Mouse (Mus musculus): ENCODE data around the gene Elk4. TPM values are rescaled to one million over a fixed set of nuclear protein-coding genes. Genes with fewer than 3 reads are reported as not detected.

Elk4 gene
- total and polyA plus RNA-seq, 3 experiments, result 16.8 to 18.9 (median 17.4) TPM

DNA sequence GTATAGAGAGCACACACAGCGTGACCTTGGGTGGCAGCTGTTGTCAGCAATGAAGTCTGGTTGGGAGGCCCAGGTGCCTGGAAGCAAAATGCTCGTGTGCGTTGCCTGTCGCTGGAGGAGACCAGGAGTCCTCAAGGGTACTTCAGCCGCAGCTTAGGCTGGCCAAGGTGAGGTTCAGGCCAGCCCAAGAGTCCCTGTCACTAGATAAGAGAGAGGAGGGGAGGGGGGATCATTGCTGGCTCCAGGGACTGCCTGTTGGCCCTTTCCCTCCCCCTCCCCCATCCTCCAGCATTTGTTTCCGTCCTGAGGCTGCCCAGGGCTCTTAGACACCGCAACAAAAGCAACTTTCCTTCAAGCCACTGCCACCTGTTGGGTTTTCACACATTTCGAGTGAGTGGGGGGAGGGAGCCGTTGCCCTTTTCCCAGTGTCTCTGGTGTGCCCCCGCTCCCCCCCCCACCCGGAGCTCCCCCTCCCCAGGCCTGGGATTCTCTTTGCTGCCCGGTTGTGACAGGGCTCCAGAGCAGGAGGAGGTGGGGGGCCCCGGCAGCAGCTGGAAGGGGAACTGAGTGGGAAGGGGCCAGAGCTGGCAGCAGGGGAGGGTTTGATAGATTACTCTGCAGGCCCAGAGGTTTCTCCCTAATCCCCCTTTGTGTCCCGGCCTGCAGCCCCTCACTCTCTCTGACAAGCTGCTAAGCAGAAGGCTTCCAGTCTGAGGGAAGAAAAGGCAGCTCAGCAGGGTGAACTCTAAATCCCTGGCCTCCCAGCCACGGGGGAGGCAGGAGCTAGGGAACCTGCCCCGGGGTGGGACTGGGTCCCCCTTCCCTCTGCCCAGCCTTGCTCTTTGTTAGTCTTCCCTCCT, 36.5 kb upstream of the Elk4 start:
- TF ChIP-seq MXI1 (IDR thresholded peaks at IDR 0.05; ENCODE audit: low read depth, low read length), result no peak
- TF ChIP-seq SMC3 (IDR thresholded peaks at IDR 0.05; ENCODE audit: low read depth, low read length), result no peak
- no peak for TF ChIP-seq MAZ (IDR thresholded peaks at IDR 0.05; ENCODE audit: low read depth, low read length)
- TF ChIP-seq ELF1 (IDR thresholded peaks at IDR 0.05; ENCODE audit: low read depth, low read length), result no peak
- no peak for TF ChIP-seq GABPA (IDR thresholded peaks at IDR 0.05; ENCODE audit: insufficient replicate concordance, low read depth, low read length)
- no peak for TF ChIP-seq ZC3H11A (IDR thresholded peaks at IDR 0.05; ENCODE audit: low read depth, low read length)
- TF ChIP-seq MYC (IDR thresholded peaks at IDR 0.05; ENCODE audit: low read depth, low read length), result no peak
- TF ChIP-seq HCFC1 (IDR thresholded peaks at IDR 0.05; ENCODE audit: low read depth, low read length), result no peak
- no peak for TF ChIP-seq SIN3A (IDR thresholded peaks at IDR 0.05; ENCODE audit: low read length)
- TF ChIP-seq NELFE (IDR thresholded peaks at IDR 0.05; ENCODE audit: low read depth, low read length), result no peak
- TF ChIP-seq TCF12 (IDR thresholded peaks at IDR 0.05; ENCODE audit: low read depth, low read length), result no peak
- TF ChIP-seq MEF2A (IDR thresholded peaks at IDR 0.05; ENCODE audit: borderline replicate concordance, low read depth, low read length), result no peak
- TF ChIP-seq POLR2A (IDR thresholded peaks at IDR 0.05; ENCODE audit: low read depth, low read length), result no peak
- Histone ChIP-seq H3K27ac (ENCODE audit: insufficient read depth, low read depth) (no peak overlapping the region), H3K4me3 (replicated peaks in 1 of 3; ENCODE audit: low read depth in 2 of 3, low read length in 2 of 3, poor library complexity in 1 of 3) (no peak overlapping the region), H3K9ac (ENCODE audit: insufficient read depth, low read depth) (no peak overlapping the region), H3K79me2 (replicated peaks; ENCODE audit: control insufficient read depth, extremely low read depth, insufficient read depth, poor library complexity, severe bottlenecking) (no peaks in the 10 kb centered on the region), H3K36me3 (replicated peaks in 1 of 2; ENCODE audit: control insufficient read depth in 1 of 2, insufficient read depth in 1 of 2, low read length in 1 of 2) (no peaks in the 10 kb centered on the region), H3K27me3 (replicated peaks) (peaks cover 91% of the 10 kb centered on the region), H3K9me3 (replicated peaks; ENCODE audit: low read length) (no peaks in the 10 kb centered on the region), H3K4me1 (ENCODE audit: control insufficient read depth in 1 of 2, insufficient read depth in 2 of 2) (0 out of 4 replicates have a peak, but pooled peaks cover 0 to 4% of the 10 kb centered on the region in 2 experiments), H3K4me2 (ENCODE audit: insufficient read depth, low read depth, poor library complexity, severe bottlenecking) (no peak overlapping the region; the same call in 1 of the 2 replicates)
- dilution Hi-C loops (cut with MboI; ENCODE audit: extremely low pct_ligation_motif_present, extremely low pct_unique_long_range_greater_than_20kb, low sequenced_read_pairs) (no loop called here), in situ Hi-C loops (cut with MboI; ENCODE audit: low pct_ligation_motif_present, low pct_unique_long_range_greater_than_20kb, low sequenced_read_pairs) (no loop called here)
- DNase-seq (ENCODE audit: extremely low read depth), result no peak

DNA sequence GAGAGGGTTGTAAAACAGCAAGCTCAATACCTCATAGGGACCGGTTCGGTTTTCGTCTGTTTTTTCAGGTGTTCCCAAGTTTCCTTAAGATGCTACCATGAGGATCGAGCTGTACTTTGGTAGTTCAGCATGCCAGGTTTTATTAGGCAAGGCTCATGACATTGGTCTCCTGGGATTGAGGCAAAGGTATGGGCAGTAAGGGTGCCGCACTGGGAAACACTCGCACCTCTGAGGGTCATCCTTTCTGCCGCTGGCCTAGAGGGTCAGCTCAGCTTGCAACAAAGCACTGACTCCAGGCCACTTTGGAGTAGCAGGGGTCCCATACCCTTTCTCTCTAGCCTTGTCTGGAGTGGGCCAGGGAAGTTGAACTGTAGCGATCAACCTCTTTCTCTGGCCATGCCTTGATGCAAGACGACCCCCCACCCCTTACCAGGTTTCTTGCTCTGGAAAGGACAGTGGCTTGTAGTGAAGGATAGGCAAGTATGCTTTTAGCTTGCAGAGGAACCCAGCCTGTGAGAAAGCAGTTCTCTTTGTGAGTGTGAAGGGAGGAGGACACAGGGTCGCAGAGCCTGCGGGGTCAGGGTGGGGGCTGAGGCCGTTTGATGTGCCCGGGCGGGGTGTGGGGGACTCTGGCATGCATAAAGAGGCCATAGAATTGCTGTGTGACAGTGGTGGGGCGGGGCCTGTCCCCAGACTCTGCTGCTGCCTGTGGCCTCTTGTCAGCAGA, 35.5 kb upstream of the Elk4 start:
- in situ Hi-C loops (cut with MboI; ENCODE audit: low pct_ligation_motif_present, low pct_unique_long_range_greater_than_20kb, low sequenced_read_pairs), result no loop called here
- dilution Hi-C loops (cut with MboI; ENCODE audit: extremely low pct_ligation_motif_present, extremely low pct_unique_long_range_greater_than_20kb, low sequenced_read_pairs), result no loop called here
- Histone ChIP-seq H3K27me3 (replicated peaks) (peaks cover 92% of the 10 kb centered on the region), H3K9ac (ENCODE audit: insufficient read depth, low read depth) (no peak overlapping the region), H3K79me2 (replicated peaks; ENCODE audit: control insufficient read depth, extremely low read depth, insufficient read depth, poor library complexity, severe bottlenecking) (no peaks in the 10 kb centered on the region), H3K4me2 (ENCODE audit: insufficient read depth, low read depth, poor library complexity, severe bottlenecking) (no peak overlapping the region), H3K27ac (ENCODE audit: insufficient read depth, low read depth) (no peak overlapping the region), H3K4me3 (replicated peaks in 1 of 3; ENCODE audit: low read depth in 2 of 3, low read length in 2 of 3, poor library complexity in 1 of 3) (no peak overlapping the region), H3K4me1 (ENCODE audit: control insufficient read depth in 1 of 2, insufficient read depth in 2 of 2) (peaks cover 0 to 9% of the 10 kb centered on the region in 2 experiments; a peak in 1 of 4 replicates), H3K9me3 (replicated peaks; ENCODE audit: low read length) (no peaks in the 10 kb centered on the region), H3K36me3 (replicated peaks in 1 of 2; ENCODE audit: control insufficient read depth in 1 of 2, insufficient read depth in 1 of 2, low read length in 1 of 2) (no peaks in the 10 kb centered on the region)
- TF ChIP-seq KAT2A (IDR thresholded peaks at IDR 0.05; ENCODE audit: insufficient replicate concordance, low read length) (no peak), POLR2A (IDR thresholded peaks at IDR 0.05; ENCODE audit: low read depth, low read length) (no peak), MAZ (IDR thresholded peaks at IDR 0.05; ENCODE audit: low read depth, low read length) (no peak), IRF4 (IDR thresholded peaks at IDR 0.05; ENCODE audit: low read depth, low read length) (no peak), HCFC1 (IDR thresholded peaks at IDR 0.05; ENCODE audit: low read depth, low read length) (no peak), GABPA (IDR thresholded peaks at IDR 0.05; ENCODE audit: insufficient replicate concordance, low read depth, low read length) (no peak), SIN3A (IDR thresholded peaks at IDR 0.05; ENCODE audit: low read length) (no peak), ELF1 (IDR thresholded peaks at IDR 0.05; ENCODE audit: low read depth, low read length) (no peak), ZC3H11A (IDR thresholded peaks at IDR 0.05; ENCODE audit: low read depth, low read length) (no peak), JUN (IDR thresholded peaks at IDR 0.05; ENCODE audit: insufficient read depth, low read depth, low read length) (no peak), CTCF (conservative IDR thresholded peaks at IDR 0.05 in 1 of 2, IDR thresholded peaks at IDR 0.05 in 1 of 2; ENCODE audit: low read depth in 2 of 2, low read length in 2 of 2) (no peak), CHD1 (IDR thresholded peaks at IDR 0.05; ENCODE audit: low read depth, low read length) (no peak), NRF1 (IDR thresholded peaks at IDR 0.05; ENCODE audit: low read depth, low read length) (no peak), USF1 (IDR thresholded peaks at IDR 0.05; ENCODE audit: low read depth, low read length) (no peak), MAFK (IDR thresholded peaks at IDR 0.05; ENCODE audit: insufficient replicate concordance, low read length) (no peak), UBTF (IDR thresholded peaks at IDR 0.05; ENCODE audit: low read depth, low read length) (no peak), ZKSCAN1 (IDR thresholded peaks at IDR 0.05; ENCODE audit: borderline replicate concordance, low read depth, low read length) (no peak), CHD2 (IDR thresholded peaks at IDR 0.05; ENCODE audit: low read length) (no peak), E2F4 (IDR thresholded peaks at IDR 0.05; ENCODE audit: insufficient replicate concordance, low read depth, low read length) (no peak)
- no peak for DNase-seq (ENCODE audit: extremely low read depth)
